Mouse (Mus musculus): ENCODE measurements around the gene Hspb7. TPM values are rescaled to one million over a fixed set of nuclear protein-coding genes. Genes with fewer than 3 reads are reported as not detected.

Gene Hspb7
- polyA plus RNA-seq (2012; ENCODE audit: insufficient read depth, insufficient read length, low replicate concordance, missing spikeins): not detected in 2 replicates

DNA sequence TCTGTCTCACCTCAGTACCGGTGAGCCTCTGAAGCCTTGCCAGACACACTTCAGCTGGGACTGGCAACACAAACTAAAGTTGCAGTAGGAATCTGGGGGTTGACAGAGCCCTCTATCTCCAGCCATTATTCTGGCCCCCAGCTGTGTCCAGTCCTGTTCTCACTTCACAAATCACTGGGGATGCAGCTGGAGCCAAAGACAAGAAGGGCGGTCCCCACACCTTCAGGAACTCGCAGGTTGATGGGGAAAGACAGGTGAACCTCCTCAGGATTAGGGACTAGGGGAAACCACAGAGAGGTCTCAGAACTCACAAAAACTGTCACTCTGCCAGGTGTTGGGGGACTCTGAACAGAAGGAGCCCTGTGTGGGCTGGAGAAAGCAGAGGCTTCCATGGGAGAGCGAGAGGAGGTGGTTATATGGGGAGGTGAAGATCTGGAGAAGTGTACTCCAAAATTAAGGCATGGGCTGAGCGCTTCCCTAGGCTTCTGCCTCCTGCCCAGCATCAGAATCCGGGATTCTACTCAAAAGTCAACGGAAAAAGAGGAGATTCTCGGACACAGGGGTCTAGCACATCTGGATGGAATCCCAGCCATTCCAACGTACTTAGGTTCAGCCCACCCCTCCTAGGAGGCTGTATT, at the start of gene Hspb7:
Hspb7 (plus strand) TSS at position 588 of the 638 bp plus-strand sequence.
- TF ChIP-seq POLR2A (IDR thresholded peaks at IDR 0.05; ENCODE audit: insufficient read depth, low read depth, low read length): no peak
- TF ChIP-seq CTCF (IDR thresholded peaks at IDR 0.05; ENCODE audit: insufficient read depth, low read depth, low read length): no peak
- WGBS: 49% methylated on average over 9 of the region's 9 CpGs
- H3K4me3 ChIP-seq (ENCODE audit: insufficient read depth, low read depth, low read length): no peak within 1 kb of the TSS
- H3K4me1 ChIP-seq (ENCODE audit: control insufficient read depth, insufficient read depth, low read length): peaks cover 59% of the 10 kb centered on the region
- H3K27ac ChIP-seq (ENCODE audit: insufficient read depth, low read depth, low read length): peak within 1 kb of the TSS; percentile 76

DNA sequence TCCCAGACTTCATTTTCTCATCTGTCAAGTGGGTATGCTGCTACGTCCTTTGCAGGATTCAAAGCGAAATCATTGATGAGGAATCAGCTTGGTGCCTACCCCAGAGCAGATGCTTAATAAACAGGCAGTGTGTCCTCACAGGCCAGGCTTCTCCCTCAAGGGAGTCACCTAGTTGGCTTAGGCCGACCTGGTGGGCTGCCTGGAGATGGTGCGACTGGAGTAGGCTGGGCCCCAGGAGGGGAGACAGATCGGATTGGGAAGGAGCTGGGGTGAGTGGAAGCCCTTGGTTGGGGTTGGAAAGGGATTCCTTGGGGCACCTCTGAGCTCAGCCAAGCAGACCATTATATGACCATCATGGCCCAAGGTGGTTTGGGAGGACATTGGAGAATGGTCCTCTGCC, 48.2 kb upstream of the Hspb7 start:
- no peaks in the 10 kb centered on the region; the same call in 1 of the 2 replicates for H3K4me1 ChIP-seq (ENCODE audit: control insufficient read depth, insufficient read depth, low read length)
- no peak overlapping the region for H3K4me3 ChIP-seq (ENCODE audit: insufficient read depth, low read depth, low read length)
- no peak overlapping the region for H3K27ac ChIP-seq (ENCODE audit: insufficient read depth, low read depth, low read length)
- 93% methylated on average over 5 of the region's 5 CpGs for WGBS
- TF ChIP-seq CTCF (IDR thresholded peaks at IDR 0.05; ENCODE audit: insufficient read depth, low read depth, low read length): no peak
- TF ChIP-seq POLR2A (IDR thresholded peaks at IDR 0.05; ENCODE audit: insufficient read depth, low read depth, low read length): no peak

DNA sequence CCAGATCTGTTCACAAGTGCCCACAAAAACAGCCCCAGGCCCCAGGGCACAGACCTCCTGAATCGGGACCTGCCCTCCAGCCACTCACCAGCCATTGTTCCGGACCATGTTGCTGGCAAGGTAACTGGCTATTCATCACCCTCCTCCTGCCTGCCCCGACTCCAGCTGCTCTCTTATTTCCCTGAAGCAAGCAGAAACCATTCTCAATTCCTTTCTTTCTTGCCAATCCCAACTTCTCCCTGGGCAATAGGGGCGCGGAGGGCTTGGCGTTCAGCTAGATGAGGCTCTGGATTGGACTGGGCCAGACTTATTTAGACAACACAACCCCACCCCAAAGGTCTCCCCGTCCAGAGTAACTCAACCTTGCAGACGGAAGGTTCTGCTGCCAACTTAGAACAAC, 40.9 kb upstream of the Hspb7 start:
- H3K4me3 ChIP-seq (ENCODE audit: insufficient read depth, low read depth, low read length): no peak overlapping the region
- H3K27ac ChIP-seq (ENCODE audit: insufficient read depth, low read depth, low read length): no peak overlapping the region
- TF ChIP-seq POLR2A (IDR thresholded peaks at IDR 0.05; ENCODE audit: insufficient read depth, low read depth, low read length) (no peak), CTCF (IDR thresholded peaks at IDR 0.05; ENCODE audit: insufficient read depth, low read depth, low read length) (no peak)
- 55% methylated on average over 8 of the region's 8 CpGs for WGBS
- peaks cover 10% of the 10 kb centered on the region for H3K4me1 ChIP-seq (ENCODE audit: control insufficient read depth, insufficient read depth, low read length)

DNA sequence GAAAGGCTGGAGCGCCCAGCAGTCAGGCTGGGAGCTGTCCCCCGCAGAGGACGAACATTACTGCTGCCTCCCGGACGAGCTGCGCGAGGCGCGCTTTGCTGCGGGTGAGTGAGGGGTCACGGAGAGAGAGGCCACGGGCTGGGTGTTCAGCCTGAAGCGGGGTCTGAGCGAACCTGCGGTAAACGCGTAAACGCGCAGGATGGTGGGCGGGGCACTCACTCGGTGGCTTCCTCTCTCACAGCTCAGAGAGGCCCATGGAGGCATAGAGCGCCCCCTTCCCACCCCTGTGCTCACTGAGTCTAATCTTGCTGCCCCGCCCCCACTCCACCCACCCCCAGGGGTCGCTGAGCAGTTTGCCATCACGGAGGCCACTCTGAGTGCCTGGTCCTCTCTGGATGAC, 38.2 kb upstream of the Hspb7 start:
- 9% methylated on average over 25 of the region's 25 CpGs for WGBS
- Histone ChIP-seq H3K27ac (ENCODE audit: insufficient read depth, low read depth, low read length) (no peak overlapping the region), H3K4me1 (ENCODE audit: control insufficient read depth, insufficient read depth, low read length) (peaks cover 10% of the 10 kb centered on the region), H3K4me3 (ENCODE audit: insufficient read depth, low read depth, low read length) (peak overlapping the region; percentile 39)
- no peak for TF ChIP-seq CTCF (IDR thresholded peaks at IDR 0.05; ENCODE audit: insufficient read depth, low read depth, low read length)
- no peak for TF ChIP-seq POLR2A (IDR thresholded peaks at IDR 0.05; ENCODE audit: insufficient read depth, low read depth, low read length)

DNA sequence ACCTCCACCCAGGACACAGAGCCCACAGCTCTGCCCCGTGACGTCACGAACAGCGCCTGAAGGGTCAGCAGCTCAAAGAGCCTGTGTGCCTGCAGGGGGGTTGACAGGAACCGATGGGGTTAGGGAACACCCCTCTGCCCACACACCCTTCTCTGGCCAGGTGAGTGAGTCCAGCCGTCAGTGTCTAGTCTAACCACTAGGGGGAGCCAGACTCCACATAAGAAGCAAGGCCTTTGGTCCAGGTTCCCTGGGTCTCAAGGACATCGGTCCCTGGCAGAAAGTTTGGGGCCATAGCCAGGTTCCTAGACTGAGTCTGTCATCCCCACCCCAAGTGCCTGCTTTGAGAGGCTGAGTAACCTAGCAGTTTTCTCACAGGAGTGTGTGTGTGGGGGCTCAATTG, 35.3 kb upstream of the Hspb7 start:
- peaks cover 10% of the 10 kb centered on the region for H3K4me1 ChIP-seq (ENCODE audit: control insufficient read depth, insufficient read depth, low read length)
- WGBS: 1% methylated on average over 7 of the region's 7 CpGs
- no peak overlapping the region for H3K27ac ChIP-seq (ENCODE audit: insufficient read depth, low read depth, low read length)
- TF ChIP-seq POLR2A (IDR thresholded peaks at IDR 0.05; ENCODE audit: insufficient read depth, low read depth, low read length) (no peak), CTCF (IDR thresholded peaks at IDR 0.05; ENCODE audit: insufficient read depth, low read depth, low read length) (peak; percentile 88)
- H3K4me3 ChIP-seq (ENCODE audit: insufficient read depth, low read depth, low read length): no peak overlapping the region

DNA sequence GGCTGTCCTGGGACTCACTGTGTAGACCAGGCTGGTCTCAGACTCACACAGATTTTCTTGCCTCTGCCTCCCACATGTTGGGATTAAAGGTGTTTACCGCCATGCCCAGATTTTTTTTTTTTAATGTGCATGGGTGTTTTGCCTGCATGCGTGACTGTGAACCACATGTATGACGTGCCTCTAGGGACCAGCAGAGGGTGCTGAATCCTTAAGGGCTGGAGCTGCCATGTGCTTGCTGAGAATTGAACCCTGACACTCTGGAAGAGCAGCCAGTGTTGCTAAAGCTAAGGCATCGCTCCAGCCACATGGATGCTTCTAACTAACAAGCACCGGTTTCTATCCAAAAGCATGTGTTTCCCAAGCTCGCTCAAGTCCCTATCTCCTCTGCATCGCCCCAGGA, 34.4 kb upstream of the Hspb7 start:
- no peak overlapping the region for H3K4me3 ChIP-seq (ENCODE audit: insufficient read depth, low read depth, low read length)
- TF ChIP-seq POLR2A (IDR thresholded peaks at IDR 0.05; ENCODE audit: insufficient read depth, low read depth, low read length) (no peak), CTCF (IDR thresholded peaks at IDR 0.05; ENCODE audit: insufficient read depth, low read depth, low read length) (no peak)
- 78% methylated on average over 7 of the region's 7 CpGs for WGBS
- no peak overlapping the region for H3K27ac ChIP-seq (ENCODE audit: insufficient read depth, low read depth, low read length)
- H3K4me1 ChIP-seq (ENCODE audit: control insufficient read depth, insufficient read depth, low read length): peaks cover 10% of the 10 kb centered on the region

DNA sequence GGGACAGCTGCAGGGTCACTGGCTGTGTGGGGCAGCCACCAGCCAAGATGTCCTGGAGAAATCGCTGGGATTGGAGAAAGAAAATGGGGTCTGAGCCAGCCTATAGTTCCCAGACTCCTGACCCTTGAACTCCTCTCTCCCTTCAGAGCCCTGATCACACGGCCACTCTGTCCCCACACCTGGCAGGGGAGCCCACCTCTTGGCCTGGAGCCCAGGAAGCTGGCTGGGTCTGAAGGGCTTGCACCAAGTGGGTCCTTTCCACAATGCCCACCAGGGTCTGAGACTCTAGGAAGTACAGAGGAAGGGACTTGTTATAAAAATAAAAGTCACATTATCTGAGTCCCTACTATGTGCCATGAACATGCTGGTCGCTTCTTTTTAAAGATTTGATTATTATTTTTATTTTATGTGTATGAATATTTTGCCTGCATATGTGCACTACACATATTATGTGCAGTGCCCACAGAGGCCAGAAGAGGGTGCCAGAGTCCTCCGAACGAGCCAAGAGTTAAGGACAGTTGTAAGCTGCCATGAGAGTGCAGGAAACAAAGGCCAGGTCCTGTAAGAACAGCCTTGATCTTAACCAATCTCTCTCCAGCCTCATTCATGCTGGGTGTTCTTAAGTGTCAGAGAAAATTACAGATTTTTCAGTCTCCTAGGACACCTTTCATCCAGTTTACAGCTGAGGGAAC, 33.3 kb upstream of the Hspb7 start:
- 14% methylated on average over 5 of the region's 5 CpGs for WGBS

DNA sequence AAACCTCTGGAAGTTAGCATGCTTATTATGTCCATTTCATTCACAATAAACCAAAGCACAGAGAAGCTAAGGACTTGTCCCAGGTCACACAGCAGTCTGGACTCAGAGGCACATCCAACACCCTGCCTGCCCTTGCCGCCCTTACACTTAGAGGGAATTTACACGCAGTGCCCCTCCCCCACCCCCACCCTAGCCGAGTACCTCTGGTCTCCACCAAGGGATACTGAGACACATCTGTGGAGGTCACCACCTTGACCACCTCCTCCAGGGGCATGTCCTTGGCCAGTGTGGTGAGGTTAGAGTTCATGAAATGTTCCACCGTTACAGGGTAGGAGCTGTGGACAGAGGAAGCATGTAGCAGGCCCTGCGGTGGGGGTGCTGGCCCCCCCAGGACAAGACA, 32.6 kb upstream of the Hspb7 start:
- TF ChIP-seq CTCF (IDR thresholded peaks at IDR 0.05; ENCODE audit: insufficient read depth, low read depth, low read length): no peak
- TF ChIP-seq POLR2A (IDR thresholded peaks at IDR 0.05; ENCODE audit: insufficient read depth, low read depth, low read length): no peak
- WGBS: 76% methylated on average over 5 of the region's 5 CpGs
- Histone ChIP-seq H3K27ac (ENCODE audit: insufficient read depth, low read depth, low read length) (no peak overlapping the region), H3K4me3 (ENCODE audit: insufficient read depth, low read depth, low read length) (no peak overlapping the region), H3K4me1 (ENCODE audit: control insufficient read depth, insufficient read depth, low read length) (no peaks in the 10 kb centered on the region)

More for the DNA sequence above, 33.3 kb upstream of the Hspb7 start:
- no peak overlapping the region for H3K4me3 ChIP-seq (ENCODE audit: insufficient read depth, low read depth, low read length)
- TF ChIP-seq POLR2A (IDR thresholded peaks at IDR 0.05; ENCODE audit: insufficient read depth, low read depth, low read length) (no peak), CTCF (IDR thresholded peaks at IDR 0.05; ENCODE audit: insufficient read depth, low read depth, low read length) (peak; percentile 23; the same call in 1 of the 2 replicates)
- peaks cover 7% of the 10 kb centered on the region for H3K4me1 ChIP-seq (ENCODE audit: control insufficient read depth, insufficient read depth, low read length)
- H3K27ac ChIP-seq (ENCODE audit: insufficient read depth, low read depth, low read length): no peak overlapping the region

Data from olfactory bulb, adult 2 months (tissue).